Mouse (Mus musculus): ENCODE measurements around the gene Spata16. TPM values are rescaled to one million over a fixed set of nuclear protein-coding genes. Genes with fewer than 3 reads are reported as not detected.
"Not testable (repeated sequence)": the region's sequence is repeated elsewhere in the genome, so short reads cannot be mapped to it uniquely, and the experiment has no call there.

Spata16 gene
- polyA plus RNA-seq, 1 experiment from 2014 or later, result not detected

DNA sequence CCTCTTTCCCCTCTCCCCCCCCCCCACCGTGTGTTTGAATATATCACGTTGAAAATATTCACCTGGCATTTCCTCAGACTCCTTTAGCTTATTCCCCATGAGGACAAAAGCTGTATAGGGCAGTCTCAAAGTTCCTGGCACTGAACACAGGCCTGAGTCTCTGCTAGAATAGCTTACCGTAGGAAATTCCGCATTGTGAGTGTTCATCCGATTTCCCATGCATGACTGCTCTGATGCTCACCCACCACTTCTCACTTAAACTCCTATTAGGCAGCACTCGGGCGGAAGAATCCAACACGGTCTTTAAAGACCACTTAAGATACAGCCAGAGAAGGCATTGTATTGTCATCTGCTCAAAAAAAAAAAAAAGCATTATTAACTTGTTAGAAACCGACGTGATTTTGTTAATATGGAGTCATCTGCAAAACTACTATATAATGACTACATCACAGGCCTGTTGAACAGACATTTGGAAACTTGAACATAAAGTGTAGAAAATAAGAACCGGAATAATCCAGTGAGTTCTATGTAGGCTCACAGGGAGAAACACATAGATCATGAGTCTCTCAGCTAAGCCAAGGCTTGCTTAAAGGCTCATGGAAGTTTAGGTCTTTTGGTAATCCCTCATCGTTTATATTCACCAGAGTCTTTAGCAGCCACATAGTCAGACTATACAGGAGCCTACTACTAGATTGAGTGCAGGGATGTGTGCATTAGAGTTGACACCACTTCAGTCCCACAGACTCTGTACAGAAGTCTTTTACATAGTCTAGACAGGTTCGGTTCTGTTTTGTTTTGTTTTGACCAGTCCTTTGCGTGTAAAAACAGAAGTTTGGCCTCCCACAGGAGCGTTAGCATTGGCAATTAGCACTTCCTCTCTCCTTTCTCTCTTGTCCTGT, 4.2 kb downstream of the Spata16 start:
- Histone ChIP-seq H3K9me3 (ENCODE audit: control insufficient read depth) (no peaks in the 10 kb centered on the region), H3K27me3 (replicated peaks; ENCODE audit: control insufficient read depth, insufficient read depth, low read length) (no peaks in the 10 kb centered on the region), H3K36me3 (ENCODE audit: control insufficient read depth, insufficient read depth) (no peaks in the 10 kb centered on the region), H3K4me3 (ENCODE audit: low read depth, low read length) (no peak overlapping the region), H3K4me2 (replicated peaks; ENCODE audit: low read depth) (no peak overlapping the region), H3K4me1 (replicated peaks; ENCODE audit: control insufficient read depth, insufficient read depth, low read length) (no peaks in the 10 kb centered on the region), H3K9ac (ENCODE audit: low read depth, low read length) (no peak overlapping the region), H3K27ac (ENCODE audit: low read depth, low read length) (no peak overlapping the region)
- 77% methylated on average over 15 of the region's 15 CpGs for WGBS
- no peak for TF ChIP-seq CTCF (IDR thresholded peaks at IDR 0.05; ENCODE audit: low read depth)
- no peak for ATAC-seq

DNA sequence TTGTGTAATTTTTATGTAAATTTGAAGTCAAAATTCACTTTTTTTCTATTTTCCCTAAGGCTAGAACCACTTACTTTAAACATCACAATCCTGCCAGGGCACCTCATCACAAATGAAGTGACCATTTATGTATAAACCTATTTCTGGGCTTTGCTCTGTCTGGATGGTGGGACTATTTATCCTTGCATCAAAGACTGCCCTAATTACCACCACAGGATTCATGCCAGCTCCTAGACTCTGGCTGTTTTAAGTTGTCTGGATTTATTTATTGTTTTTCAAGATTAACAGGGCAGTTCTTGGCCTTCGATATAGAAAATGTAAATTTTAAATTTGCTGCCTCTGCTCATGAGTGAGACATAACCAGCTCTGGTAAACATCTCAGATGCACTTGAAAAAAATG, 6.7 kb downstream of the Spata16 start:
- H3K4me2 ChIP-seq (replicated peaks; ENCODE audit: low read depth), result no peak overlapping the region
- H3K27ac ChIP-seq (ENCODE audit: low read depth, low read length), result no peak overlapping the region
- ATAC-seq, result no peak
- no peak overlapping the region for H3K4me3 ChIP-seq (ENCODE audit: low read depth, low read length)
- 82% methylated on average over 1 of the region's 1 CpGs for WGBS
- H3K4me1 ChIP-seq (replicated peaks; ENCODE audit: control insufficient read depth, insufficient read depth, low read length), result no peaks in the 10 kb centered on the region
- H3K9me3 ChIP-seq (ENCODE audit: control insufficient read depth), result no peaks in the 10 kb centered on the region
- no peaks in the 10 kb centered on the region for H3K36me3 ChIP-seq (ENCODE audit: control insufficient read depth, insufficient read depth)
- H3K27me3 ChIP-seq (replicated peaks; ENCODE audit: control insufficient read depth, insufficient read depth, low read length), result no peaks in the 10 kb centered on the region
- no peak overlapping the region for H3K9ac ChIP-seq (ENCODE audit: low read depth, low read length)
- TF ChIP-seq CTCF (IDR thresholded peaks at IDR 0.05; ENCODE audit: low read depth), result no peak

DNA sequence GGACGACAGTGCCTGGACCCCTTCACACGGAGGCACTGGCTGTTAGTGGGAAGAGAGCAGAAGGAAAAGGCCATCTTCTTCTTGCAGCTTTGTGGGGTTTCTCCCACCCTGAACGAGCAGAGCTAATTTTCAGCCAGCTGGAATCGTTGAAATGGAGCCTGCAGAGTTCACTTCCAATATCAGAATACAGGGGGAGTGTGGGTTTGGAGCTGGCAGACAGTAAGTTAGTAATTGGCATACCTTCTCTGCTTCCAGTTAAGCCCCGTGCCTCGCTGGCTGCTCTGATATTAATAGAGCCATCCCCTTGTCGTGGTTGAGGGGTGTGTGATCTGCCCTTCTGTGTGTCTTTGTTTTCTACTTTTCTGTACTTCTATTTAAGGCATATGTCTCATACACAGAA, 9.4 kb downstream of the Spata16 start:
- no peaks in the 10 kb centered on the region for H3K36me3 ChIP-seq (ENCODE audit: control insufficient read depth, insufficient read depth)
- ATAC-seq, result no peak
- H3K4me2 ChIP-seq (replicated peaks; ENCODE audit: low read depth), result no peak overlapping the region
- WGBS, result 79% methylated on average over 7 of the region's 7 CpGs
- no peak overlapping the region for H3K9ac ChIP-seq (ENCODE audit: low read depth, low read length)
- H3K27ac ChIP-seq (ENCODE audit: low read depth, low read length), result no peak overlapping the region
- H3K27me3 ChIP-seq (replicated peaks; ENCODE audit: control insufficient read depth, insufficient read depth, low read length), result no peaks in the 10 kb centered on the region
- no peak for TF ChIP-seq CTCF (IDR thresholded peaks at IDR 0.05; ENCODE audit: low read depth)
- H3K9me3 ChIP-seq (ENCODE audit: control insufficient read depth), result no peaks in the 10 kb centered on the region
- H3K4me3 ChIP-seq (ENCODE audit: low read depth, low read length), result no peak overlapping the region
- no peaks in the 10 kb centered on the region for H3K4me1 ChIP-seq (replicated peaks; ENCODE audit: control insufficient read depth, insufficient read depth, low read length)

DNA sequence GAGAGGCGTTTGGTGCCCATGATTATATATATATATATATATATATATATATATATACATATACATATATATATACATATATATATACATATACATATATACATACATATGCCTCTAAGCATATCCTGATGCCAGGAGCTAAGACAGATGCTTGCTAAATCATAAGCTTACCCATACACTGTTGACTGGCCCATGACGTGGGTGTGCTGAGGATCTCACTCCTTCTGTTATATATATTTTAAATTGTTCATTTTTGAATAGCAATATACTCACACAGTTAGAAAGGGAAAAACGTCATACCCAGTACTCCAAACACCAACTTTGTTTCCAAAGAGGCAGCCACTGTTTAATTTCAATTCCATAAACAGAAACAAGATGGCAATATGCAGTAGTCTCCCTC, 48.4 kb downstream of the Spata16 start:
- Histone ChIP-seq H3K9me3 (ENCODE audit: control insufficient read depth) (no peaks in the 10 kb centered on the region), H3K4me3 (ENCODE audit: low read depth, low read length) (no peak overlapping the region), H3K27me3 (replicated peaks; ENCODE audit: control insufficient read depth, insufficient read depth, low read length) (no peaks in the 10 kb centered on the region), H3K9ac (ENCODE audit: low read depth, low read length) (no peak overlapping the region), H3K36me3 (ENCODE audit: control insufficient read depth, insufficient read depth) (no peaks in the 10 kb centered on the region), H3K4me2 (replicated peaks; ENCODE audit: low read depth) (no peak overlapping the region), H3K4me1 (replicated peaks; ENCODE audit: control insufficient read depth, insufficient read depth, low read length) (no peaks in the 10 kb centered on the region), H3K27ac (ENCODE audit: low read depth, low read length) (no peak overlapping the region)
- 71% methylated on average over 3 of the region's 3 CpGs for WGBS
- no peak for ATAC-seq
- TF ChIP-seq CTCF (IDR thresholded peaks at IDR 0.05; ENCODE audit: low read depth), result no peak

DNA sequence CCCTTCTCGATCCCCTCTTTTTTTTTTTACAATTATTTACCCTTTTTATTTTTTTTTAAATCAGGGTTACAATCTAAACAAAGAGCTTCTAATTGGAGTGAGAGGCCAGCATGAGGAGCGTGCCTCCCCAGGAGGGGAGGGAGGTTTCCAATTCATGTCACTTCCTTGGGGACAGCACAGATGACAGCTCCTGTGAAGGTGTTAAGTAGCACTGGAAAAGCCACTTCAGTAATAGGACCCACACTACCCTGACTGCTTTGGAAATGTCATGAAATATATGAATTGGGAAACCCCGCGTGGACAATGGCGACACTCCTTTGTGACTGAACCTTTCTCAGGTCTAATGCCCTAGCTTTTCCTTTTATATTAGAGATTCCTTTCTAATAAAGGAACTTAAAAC, 72.1 kb downstream of the Spata16 start:
- not testable (repeated sequence) for H3K4me3 ChIP-seq (ENCODE audit: low read depth, low read length); H3K9me3 ChIP-seq (ENCODE audit: control insufficient read depth); H3K27ac ChIP-seq (ENCODE audit: low read depth, low read length); H3K9ac ChIP-seq (ENCODE audit: low read depth, low read length); ATAC-seq; H3K27me3 ChIP-seq (replicated peaks; ENCODE audit: control insufficient read depth, insufficient read depth, low read length); H3K4me2 ChIP-seq (replicated peaks; ENCODE audit: low read depth); H3K36me3 ChIP-seq (ENCODE audit: control insufficient read depth, insufficient read depth); H3K4me1 ChIP-seq (replicated peaks; ENCODE audit: control insufficient read depth, insufficient read depth, low read length)
- 77% methylated on average over 5 of the region's 5 CpGs for WGBS

DNA sequence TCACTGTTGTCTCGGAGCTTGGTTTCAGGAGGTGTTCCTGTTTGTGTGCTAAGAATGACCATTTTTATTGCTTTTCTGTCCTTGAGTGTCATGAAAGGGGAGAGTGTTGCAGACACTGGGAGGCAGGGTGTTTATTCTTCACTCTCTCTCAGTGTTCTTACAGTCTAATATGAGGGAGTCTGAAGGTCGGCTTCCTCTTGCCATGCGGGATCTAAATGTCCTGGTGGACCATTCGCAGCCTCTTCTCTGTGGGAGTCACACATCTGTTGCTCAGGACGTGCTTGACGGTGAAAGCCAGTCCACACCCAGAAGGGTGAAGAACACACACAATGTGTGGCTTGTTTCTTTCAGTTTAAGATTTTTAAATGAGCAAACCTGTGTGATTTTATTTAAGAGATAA, 90.1 kb downstream of the Spata16 start:
- ATAC-seq, result no peak
- 0 out of 2 replicates have a peak overlapping the region, but pooled peaks have one; percentile 17 for H3K4me2 ChIP-seq (replicated peaks; ENCODE audit: low read depth)

More for the DNA sequence above, 90.1 kb downstream of the Spata16 start:
- H3K27ac ChIP-seq (ENCODE audit: low read depth, low read length), result no peak overlapping the region
- no peaks in the 10 kb centered on the region for H3K4me1 ChIP-seq (replicated peaks; ENCODE audit: control insufficient read depth, insufficient read depth, low read length)
- H3K4me3 ChIP-seq (ENCODE audit: low read depth, low read length), result no peak overlapping the region
- no peaks in the 10 kb centered on the region for H3K36me3 ChIP-seq (ENCODE audit: control insufficient read depth, insufficient read depth)
- 30% methylated on average over 6 of the region's 6 CpGs for WGBS
- no peaks in the 10 kb centered on the region for H3K27me3 ChIP-seq (replicated peaks; ENCODE audit: control insufficient read depth, insufficient read depth, low read length)
- no peaks in the 10 kb centered on the region for H3K9me3 ChIP-seq (ENCODE audit: control insufficient read depth)
- H3K9ac ChIP-seq (ENCODE audit: low read depth, low read length), result no peak overlapping the region
- no peak for TF ChIP-seq CTCF (IDR thresholded peaks at IDR 0.05; ENCODE audit: low read depth)

Data from intestine, postnatal 0 days (tissue).